Mouse (Mus musculus) layer of hippocampus, postnatal 10 days (tissue): ENCODE measurements around the gene Vps13a. TPM values are rescaled to one million over a fixed set of nuclear protein-coding genes. Genes with fewer than 3 reads are reported as not detected.
"Not testable (repeated sequence)": the region's sequence is repeated elsewhere in the genome, so short reads cannot be mapped to it uniquely, and the experiment has no call there.

Source experiments
- DNase-seq, 2 experiments: peaks; one replicate each; pipeline ENCODE4 v3.0.0; 2021; ENCODE audit warnings: low spot score in 2 of 2
- long read RNA-seq: library from polyadenylated mRNA; stranded (forward); transcript quantifications from one replicate; pipeline ENCODE4 v2.0.0, GENCODE M21; 2023
- total RNA-seq, 2 experiments: library from RNA; stranded (reverse); gene quantifications; 2 replicates each; pipeline ENCODE4 v1.2.3; 2021

Gene Vps13a
- 10 to 100 TPM; 45.6 to 49.9 TPM for total RNA-seq
- long read RNA-seq, partial matches to known transcripts, result 1 of 2 reads
- long read RNA-seq, other reads (novel, unspliced or antisense), result 1 of 2 reads

DNA sequence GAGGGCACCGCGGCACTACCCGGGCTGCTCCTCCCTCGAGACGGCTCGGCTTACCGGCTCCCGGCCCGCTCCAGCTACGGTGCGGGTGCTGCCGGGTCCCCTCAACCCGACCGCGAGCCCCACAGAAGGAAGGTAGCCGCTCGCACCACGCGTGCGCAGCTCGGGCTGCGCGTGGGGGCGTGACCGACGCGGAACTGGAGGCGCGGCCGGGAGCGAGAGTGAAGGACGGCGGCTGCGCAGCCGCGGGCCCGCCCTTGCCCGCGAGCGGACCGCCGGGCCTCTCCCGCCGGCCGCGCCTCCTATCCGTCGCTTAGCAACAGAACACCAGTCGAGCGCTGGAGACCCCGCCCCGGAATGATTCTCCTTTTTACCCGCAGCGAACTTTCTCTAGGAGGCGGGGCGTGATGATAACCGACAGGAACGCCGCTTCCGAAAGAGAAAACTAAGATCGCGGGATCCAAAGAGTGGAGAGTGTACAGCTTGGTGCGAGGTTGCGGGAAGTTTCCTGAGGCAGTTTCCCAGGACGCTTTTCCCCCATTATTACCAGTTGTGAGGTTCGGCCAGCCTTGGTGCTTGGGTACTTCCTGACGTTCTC, at the start of gene Vps13a:
Gene Vps13a, minus strand, starts transcription at position 144 of the 595 bp plus-strand sequence.
- DNase-seq, result peak; percentile 79 to 88

DNA sequence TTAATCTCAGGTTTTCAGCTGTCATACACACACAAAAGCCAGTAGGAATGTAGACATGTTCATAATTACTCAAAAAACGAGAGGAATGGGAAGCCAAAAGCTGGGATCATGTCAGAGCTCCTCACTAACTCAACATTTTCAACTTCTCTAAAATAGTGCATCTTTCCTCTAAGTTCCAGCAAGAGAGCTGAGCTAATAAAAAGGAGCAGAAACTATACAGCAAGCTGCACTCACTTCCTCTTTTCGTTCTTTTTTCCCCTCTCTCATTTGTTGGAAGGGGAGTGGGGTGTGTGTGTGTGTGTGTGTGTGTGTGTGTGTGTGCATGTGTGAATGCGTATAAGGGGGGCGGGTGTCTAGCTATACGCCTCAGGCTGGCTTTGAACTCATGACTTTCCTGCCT, 46.9 kb upstream of the Vps13a start:
- no peak for DNase-seq

DNA sequence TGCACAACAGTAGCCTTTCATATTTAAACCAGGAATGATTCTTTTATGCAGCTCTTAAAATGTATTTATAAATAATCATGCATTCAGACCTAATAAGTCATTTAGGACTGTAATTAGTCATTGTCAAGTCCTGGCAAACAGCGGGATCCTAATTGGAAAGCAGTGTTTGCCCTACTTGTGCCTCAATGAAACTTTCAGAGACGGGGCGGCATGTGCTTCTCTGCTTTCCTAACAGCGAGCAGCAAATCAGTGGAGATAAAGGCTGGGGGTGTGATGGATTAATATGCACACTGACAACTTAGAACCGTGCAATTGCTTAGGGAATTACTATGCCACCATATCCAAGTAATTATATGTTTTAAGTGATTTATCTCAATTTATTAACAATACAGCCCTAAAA, 44.5 kb upstream of the Vps13a start:
- no peak for DNase-seq

DNA sequence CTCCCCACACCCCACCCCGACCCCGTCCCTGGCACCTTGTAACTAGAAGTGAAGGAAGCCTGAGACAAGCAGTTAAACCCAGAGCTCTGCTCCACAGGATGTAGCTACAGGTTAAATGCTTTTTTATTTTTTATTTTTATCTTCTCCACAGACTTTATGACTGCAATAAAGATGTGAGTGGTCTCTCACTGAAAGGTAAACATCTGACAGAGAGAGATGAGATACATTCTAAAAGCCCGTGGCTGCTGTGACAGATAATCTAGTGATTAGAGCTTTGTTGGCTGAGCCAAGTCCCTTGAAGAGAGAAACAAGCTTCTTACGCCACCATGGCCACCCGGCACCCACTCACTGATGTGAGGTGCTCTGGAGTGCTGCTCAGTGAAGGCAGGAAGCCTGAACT, 34.1 kb upstream of the Vps13a start:
- DNase-seq, result no peak

DNA sequence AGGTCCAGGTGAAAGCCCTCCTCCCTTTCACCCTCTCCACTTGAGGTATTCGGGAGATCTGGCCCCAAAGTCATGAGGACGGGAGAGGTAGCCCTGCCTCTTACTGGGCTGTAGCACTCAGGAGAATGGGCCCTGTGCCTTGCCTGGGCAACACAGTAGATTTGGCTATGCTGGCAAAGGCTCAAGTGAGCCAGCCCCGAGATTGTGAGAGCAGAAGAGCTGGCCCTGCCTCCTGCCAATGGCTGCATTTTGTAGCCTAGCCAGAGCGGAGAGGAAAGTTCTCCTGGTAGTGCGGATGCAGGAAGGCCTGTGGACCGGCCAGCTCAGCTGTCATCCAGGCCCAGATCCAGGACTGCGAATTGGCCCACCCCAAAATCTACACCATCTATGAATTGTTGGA, 32.6 kb upstream of the Vps13a start:
- DNase-seq, result peak; percentile 3 to 15

DNA sequence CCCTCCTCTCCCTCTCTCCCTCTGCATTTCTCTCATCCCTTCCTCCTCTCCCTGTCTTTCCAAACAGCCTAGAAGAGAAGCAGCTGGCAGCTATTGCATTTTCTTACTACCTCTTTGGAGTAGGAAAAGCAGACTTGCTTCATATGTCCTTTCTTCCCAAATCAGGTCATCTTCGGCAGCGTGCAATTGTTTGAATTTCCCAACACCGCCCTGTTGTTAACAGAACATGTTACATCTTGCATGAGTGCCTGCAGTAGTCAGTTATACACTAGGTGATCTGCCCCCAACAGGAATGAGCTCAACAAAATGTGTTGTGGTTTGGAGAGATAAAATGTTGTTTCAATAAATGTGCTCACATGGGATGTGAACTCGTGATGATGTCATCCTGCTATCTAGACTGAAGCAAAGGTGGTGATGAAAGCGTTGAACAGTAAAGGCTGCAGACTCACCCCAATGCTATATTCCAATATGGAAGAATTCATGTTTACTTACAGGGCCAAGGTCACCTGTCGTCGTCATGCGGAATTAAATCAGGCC, 31.4 kb upstream of the Vps13a start:
- no peak for DNase-seq

DNA sequence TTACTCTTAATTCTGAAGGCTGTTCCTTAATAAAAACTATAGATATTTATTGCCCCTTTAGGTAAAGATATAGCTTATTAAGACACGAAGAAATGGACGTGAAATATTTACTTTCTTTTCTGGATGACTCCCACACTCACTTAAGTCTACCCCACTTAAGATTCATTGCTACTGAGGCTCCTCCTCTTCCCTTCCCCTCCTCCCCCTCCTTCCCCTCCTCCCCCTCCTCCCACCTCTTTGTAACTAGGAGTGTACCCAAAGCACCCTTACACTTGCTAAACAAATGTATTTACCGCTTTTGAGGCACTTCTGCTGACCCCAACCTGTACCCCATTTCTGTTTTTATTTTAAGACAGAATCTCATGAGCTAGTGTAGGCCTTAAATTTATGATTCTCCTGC, 24.4 kb upstream of the Vps13a start:
- DNase-seq, result no peak

DNA sequence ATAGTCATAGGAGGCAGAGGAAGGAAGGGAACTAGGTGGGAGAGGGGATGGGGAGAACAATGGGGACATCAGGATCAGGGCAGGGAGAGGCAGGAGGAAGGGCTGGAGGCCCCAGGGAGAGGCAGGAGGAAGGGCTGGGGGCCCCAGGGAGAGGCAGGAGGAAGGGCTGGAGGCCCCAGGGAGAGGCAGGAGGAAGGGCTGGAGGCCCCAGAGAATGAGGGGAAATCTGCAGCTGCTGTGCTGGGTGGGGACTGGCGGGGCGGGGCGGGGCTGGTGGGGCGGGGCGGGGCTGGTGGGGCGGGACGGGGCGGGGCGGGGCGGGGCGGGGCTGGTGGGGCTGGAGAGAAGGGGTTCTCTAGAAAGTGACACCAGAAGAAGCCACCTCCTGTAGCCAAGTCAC, 23.8 kb upstream of the Vps13a start:
- DNase-seq, result no peak

DNA sequence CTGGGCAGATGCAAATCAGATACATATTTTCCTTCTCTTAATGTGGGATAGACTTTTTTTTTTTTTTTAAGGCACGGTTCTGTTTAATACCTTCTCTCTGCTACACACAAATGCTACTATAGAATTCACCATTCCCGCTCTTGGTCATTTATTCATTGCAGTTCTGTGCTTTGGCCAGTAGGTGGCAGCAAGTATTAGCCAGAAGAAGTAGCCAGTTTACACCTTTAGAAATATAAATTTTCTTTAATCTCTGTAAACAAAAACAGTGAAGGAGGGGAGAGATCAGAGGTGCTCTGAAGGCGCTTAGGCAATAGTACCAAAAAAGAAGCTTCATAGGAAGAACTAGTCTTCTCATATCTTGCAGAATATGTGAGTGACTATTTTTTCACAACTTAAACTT, 22.0 kb upstream of the Vps13a start:
- peak; percentile 35 to 53 for DNase-seq

DNA sequence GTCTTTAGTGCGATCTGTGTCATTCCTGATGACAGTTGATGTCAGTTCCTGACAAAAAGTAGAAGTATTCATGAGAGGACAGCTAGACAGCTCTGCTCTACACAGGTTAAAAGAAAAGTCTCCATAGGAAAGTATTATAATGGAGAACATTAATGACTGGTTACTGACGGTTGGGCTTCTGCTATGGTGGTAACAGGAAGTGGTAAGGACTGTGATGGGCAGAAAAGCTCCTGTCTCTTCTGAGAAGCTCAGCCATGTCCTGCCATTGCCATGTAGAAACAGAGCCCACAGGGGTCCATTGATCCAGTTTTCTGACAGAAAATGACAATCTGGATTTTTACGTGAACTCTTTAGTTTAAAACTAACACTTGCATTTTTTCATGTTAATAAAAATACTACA, 21.4 kb upstream of the Vps13a start:
- no peak for DNase-seq

DNA sequence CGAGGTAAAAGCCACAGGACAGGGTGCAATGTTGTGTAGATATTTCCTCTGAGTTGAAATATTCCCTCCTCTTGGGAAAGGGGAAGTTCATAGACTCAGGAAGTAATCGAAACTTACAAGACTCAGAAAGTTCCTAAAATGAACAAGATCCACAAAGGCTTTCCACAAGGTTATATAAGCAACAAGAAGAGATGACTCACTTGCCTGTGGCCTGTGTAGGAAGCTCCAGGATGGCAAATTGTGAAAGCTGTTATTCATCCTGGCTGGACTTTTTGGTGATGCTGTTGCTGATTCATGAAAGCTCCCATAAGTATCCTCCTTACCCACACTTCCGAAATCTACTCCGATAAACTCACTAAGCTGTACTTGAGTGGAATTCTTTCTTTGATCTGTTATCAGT, 17.2 kb upstream of the Vps13a start:
- no peak for DNase-seq

DNA sequence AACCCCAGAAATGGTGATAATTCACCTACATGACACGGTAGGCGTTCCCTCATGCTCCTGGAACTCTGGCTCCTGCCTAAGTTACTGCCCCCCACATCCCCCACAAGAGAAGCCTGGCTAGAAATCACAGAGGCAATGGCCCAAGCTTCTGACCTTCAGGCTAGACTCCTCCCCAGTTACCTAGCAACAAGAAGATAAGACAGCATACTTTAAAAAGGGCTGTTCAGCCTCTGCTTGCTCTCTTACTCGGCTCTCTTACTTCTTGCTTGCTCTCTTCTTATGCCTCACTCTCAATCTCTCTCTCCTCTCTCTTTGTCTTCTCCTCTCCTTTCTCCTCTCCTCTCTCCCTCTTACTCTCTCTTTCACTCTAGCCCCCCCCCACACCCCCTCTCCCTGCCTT, 13.8 kb upstream of the Vps13a start:
- not testable (repeated sequence) for DNase-seq

DNA sequence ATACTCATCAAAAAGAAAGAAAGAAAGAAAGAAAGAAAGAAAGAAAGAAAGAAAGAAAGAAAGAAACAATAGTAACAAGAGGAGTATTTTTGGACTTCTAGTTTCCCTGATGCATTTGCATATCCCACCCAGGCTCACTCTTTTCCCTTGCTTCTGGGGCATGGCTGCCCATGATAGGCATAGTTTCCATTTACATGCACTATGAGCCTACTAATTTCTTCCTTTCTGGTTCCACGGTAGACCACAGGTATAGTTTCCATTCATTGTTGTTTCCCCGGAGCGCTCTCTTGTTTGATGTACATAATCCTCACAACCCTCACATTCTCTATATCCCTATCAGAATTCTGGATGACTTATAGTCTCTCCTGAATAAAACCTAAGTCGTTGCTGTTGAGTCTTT, 9.2 kb upstream of the Vps13a start:
- no peak for DNase-seq

DNA sequence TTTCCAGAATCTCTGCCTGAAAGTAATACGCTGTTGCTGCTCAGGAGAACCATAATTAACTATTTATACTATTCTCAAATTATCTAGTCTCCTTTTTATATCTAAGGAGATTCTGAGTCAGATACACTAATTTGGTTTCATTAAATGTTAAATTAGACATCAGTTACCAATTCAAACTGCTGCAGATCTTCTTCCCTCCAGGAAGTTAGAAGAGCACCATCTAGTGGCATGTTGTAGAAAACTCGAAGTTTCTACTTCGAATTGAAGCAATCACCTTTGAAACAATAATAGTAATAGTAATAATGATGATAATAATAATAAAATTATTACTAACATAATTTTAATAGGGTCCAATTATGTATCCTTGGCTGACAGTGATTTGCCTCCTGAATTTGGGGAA, 4.1 kb upstream of the Vps13a start:
- no peak for DNase-seq

DNA sequence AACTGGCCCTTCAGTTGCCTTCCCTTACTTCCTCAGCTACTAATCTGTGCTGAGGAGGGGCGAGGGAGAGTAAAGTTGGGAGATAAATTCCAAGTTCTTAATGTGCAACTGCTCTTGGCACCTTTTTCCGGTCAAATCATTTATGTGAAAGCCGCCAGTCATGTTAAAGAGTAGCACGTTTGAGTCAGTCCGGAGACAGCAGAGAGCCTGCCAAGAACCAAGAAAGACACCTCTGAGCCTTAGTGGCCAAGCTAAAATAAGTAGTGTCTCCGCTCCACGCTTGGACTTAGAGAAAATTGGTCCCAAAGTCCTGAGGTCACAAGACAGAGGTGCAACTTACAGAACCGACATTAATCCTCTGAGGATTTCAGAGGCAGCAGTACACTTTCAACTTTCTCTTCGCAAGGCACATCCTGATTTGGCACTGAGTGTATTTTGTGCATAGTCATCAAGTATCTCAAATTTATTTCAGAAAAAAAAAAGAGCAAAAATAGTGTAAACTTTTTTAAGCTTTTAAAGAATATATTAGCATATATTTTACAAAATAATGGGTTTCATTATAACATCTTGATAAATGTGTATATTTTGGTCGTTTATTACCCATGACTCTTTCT, 780 bp upstream of the Vps13a start:
- DNase-seq, result no peak

DNA sequence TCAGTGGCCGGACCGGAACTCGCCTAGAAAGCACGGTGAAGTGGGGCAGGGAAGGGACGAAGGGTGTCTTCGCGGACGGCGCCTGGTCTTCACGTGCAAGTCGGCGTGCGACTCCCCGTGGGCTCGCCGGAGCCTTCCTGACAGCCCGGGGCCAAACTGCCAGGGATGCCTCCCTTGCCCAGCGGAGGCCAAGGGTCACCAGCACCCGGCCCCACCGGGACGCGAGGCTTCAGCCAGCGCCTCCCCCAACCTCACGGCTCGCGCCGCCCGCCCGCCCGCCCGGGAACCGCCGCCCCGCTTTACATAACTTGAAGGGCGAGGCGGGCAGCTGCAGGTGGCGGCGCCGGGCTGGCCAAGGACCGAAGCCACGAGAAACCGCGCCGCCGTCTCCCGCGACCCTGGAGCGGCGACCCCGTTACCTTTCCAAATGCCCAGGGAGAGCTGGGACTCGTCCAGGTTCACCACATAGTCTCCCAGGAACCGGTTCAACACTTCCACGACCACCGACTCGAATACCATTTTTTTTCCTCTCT, 416 bp downstream of the Vps13a start:
- DNase-seq, result peak; percentile 34 to 41

DNA sequence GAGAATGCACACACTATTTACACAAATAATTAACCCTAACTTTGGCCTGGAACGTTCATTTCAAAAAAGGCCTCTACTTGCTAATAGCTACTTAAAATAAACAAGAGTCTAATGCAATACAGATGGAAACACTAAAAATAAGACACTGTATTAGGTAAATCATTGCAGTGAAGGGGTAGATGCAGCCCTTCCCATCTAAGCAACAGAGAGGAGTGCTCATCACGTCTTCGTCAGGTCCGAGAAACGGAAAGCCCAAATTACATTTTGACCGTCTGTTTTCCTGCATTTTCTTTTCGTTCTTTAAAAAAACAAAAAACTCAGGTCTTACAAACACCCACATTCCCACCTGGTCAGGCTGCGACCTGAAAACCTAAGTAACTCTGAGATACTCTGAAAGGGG, 947 bp downstream of the Vps13a start:
- DNase-seq, result no peak

DNA sequence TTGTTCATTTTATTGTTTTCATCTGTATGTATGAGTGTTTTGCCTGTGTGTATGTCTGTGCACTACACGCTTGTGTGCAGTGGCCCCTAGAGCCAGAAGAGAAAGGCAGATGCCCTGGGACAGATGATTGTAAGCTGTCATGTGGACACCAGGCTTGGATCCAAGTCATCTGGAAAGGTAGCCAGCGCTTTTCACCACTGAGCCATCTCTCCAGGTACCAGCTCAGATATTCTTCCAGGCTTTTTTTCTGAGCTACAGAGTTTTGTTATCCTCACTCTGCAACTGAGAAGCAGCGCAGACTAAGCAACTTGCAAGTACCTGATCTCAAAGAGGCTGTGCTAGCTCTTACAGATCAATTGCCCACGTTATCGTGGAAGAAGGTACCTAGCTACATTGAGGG, 1.5 kb downstream of the Vps13a start:
- DNase-seq, result no peak

DNA sequence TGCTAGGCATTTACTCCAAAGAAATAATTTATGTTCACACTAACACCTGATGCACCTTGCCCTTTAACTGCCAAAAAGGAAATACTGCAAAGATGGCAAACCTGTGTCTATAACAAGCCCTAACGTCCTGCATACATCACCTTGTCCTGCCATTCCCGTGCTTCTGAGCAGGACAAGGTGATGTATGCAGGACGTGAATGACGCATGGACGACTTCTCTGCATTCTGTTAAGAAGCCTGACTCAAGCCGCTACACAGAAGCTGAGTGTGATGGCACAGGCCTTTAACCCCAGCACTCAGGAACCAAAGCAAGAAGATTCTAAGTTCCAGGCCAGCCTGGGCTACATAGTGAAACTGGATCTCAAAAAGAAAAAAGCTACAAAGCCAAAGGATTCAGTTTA, 2.2 kb downstream of the Vps13a start:
- no peak for DNase-seq

DNA sequence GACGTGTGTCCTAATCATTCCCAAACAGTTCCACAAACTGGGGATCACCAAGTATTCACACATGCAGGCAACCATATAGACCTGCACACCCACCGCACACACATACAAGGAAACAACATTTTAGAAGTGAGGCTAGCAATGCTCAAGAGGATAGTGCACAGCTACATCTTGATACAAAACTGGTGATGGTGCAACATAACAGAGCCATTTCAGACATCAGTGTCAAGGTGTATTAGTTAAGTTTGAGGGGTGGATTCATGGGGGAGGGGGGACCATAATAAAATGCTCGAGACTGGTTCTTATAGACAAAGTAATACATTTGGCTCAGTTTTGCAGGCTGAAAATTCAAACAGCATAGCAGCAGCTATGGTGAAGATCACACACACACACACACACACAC, 2.8 kb downstream of the Vps13a start:
- no peak for DNase-seq

DNA sequence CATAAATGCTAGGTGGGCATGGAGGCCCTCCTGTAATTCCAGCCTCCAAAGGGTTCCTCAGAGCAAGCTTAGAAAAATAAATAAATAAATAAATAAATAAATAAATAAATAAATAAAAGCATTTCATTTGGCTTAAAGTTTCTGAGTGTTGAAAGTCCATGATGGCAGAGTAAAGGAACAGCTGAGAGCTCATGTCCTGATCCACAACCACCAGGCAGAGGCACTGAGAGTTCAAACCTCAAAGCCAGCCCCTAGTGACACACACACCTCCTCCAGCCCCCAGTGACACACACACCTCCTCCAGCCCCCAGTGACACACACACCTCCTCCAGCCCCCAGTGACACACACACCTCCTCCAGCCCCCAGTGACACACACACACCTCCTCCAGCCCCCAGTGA, 3.3 kb downstream of the Vps13a start:
- not testable (repeated sequence) for DNase-seq

DNA sequence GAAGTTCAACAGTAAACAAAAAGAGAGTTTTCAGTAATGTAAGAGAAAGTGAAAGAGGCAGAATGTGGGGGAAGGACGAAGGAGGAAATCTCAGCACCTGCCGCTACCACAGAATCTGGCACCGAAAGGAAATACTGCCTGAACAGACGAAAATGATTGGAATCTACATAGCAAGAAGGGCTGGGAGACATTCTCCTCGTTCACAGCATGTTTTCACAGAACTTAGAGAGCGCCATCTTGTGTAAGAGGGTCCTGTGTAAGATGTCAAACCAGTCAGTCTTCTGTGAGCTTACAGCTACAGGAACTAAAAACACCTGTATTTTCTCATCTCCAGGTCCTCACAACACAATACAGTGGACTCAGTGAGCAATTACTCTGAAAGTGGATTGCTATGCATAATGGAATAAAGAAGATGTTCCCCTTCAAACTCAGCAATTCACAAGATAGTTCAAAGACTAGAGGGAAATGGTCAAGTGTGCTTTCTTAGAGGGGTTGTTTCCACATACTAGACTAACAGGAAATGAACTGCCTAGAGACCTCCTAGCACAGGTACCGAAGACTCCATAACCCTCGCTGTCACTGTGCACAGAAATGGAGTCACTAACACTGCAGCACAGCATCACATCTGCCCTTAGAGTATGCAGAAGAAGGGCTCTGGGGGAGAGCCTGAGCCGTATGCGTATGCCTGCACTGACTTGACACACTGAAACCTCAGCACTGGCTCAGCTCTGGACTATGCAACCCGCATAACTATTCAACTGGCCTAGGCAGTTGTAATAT, 7.3 kb downstream of the Vps13a start:
- no peak for DNase-seq
